Mouse (Mus musculus): Measurements from ENCODE around the gene Olfr154. TPM values are rescaled to one million over a fixed set of nuclear protein-coding genes. Genes with fewer than 3 reads are reported as not detected.

Gene Olfr154
- polyA plus RNA-seq (2017; shearing (Covaris generic)) = not detected

DNA sequence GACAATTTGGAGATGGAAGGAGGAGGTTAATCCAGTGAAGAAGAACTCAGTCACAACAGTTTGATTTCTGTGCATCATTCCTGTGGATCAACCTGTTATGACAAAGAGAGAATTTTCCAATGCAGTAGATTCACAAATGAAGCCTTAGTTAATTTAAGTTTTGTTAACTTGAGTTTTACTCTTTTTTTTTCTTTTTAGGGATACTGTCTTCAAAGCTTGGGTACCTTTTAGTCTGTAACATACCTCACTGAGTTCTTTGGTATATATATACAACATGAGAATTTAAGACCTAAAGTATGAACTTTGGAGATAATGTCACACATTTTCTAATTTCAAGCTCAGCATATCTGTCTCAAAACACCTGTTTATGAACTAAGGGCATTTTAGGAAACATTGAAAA is at the start of gene Olfr154:
Olfr154 (minus strand) TSS at position 101 of the 400 bp plus-strand sequence.

DNA sequence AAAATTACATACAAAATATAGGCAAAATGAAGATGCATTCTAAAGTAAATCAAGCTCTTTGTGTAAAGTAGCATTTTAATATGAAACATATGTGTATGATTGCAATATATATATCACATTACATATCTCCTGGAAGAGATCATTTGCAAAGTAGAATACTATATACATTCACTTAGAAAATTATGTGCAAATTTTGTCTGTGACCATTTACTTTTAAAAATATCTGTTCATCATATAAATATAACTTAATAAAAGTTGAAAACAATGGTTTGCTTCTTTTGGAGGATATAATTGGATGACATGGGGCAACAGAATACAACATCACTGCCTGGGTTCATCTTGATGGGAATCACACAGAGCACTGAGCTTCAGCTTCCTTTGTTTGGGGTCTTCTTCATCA is 24.9 kb upstream of the Olfr154 start, which contains the start of gene Olfr1008:
Olfr1008 (plus strand) TSS at position 301 of the 400 bp plus-strand sequence.

DNA sequence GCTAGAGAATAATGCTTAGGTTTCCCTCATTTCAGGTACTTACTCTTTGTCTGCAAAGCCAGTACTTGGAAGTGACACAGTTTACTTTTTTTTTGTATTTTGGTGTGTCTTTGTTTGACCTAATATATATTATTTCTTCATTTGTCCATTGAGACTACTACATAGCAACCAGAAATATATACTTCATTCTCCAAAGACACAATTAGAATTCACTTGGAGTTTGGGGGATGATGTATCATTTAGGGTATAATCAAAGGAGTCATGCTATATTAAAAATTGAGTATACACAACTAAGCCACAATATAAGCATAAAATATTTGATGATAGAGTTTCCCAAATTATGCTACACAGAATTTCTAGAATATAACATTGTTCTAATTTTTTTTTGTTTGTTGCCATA is 14.4 kb upstream of the Olfr154 start, which contains the start of gene Olfr1006:
Olfr1006 (minus strand) TSS at position 101 of the 400 bp plus-strand sequence.

DNA sequence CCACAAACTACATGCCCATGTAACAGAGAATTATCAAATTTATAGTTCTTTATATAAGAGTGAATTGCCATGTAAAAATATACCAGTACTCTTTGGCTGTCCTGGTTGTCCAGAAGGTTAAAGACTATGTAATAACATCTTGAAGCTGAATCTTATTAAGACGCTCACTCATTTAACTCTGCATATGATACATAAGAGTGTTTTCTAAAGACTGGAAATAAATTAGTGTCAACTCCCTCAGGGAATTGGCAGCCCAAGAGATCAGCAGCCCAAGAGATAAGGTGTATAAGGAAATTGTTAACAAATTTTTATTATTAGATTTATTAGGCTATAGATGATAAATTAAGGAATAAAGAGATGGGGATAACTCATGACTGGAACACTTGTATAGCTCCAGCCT is 13.7 kb downstream of the Olfr154 start, which contains the start of gene Olfr1002:
Olfr1002 (minus strand) TSS at position 101 of the 400 bp plus-strand sequence.

Other genes starting within 250 kb of the Olfr154 start
- gene Olfr993, start 249.6 kb downstream of the Olfr154 start, polyA plus RNA-seq (2017; shearing (Covaris generic)) = not detected
- under 1 TPM in 1 of 2 experiments, not detected in 1; 0.39 TPM for gene Olfr994, start 228.0 kb downstream of the Olfr154 start, polyA plus RNA-seq (2017; shearing (Covaris generic))
- gene Olfr995, start 220.8 kb downstream of the Olfr154 start, polyA plus RNA-seq (2017; shearing (Covaris generic)) = under 1 TPM in 1 of 2 experiments, not detected in 1; 0.34 TPM
- not detected for gene 4833423E24Rik, start 145.4 kb downstream of the Olfr154 start, polyA plus RNA-seq (2017; shearing (Covaris generic))
- not detected for gene Olfr996, start 85.2 kb downstream of the Olfr154 start, polyA plus RNA-seq (2017; shearing (Covaris generic))
- not detected for gene Olfr998, start 75.5 kb downstream of the Olfr154 start, polyA plus RNA-seq (2017; shearing (Covaris generic))
- not detected for gene Olfr1000, start 52.6 kb downstream of the Olfr154 start, polyA plus RNA-seq (2017; shearing (Covaris generic))
- gene Olfr1002, start 13.8 kb downstream of the Olfr154 start, polyA plus RNA-seq (2017; shearing (Covaris generic)) = not detected
- gene Olfr1006, start 14.3 kb upstream of the Olfr154 start, polyA plus RNA-seq (2017; shearing (Covaris generic)) = under 1 TPM in 1 of 2 experiments, not detected in 1; 0.22 TPM
- gene Olfr1008, start 25.0 kb upstream of the Olfr154 start, polyA plus RNA-seq (2017; shearing (Covaris generic)) = not detected
- not detected for gene Olfr1009, start 51.0 kb upstream of the Olfr154 start, polyA plus RNA-seq (2017; shearing (Covaris generic))
- not detected for gene Olfr1012, start 98.3 kb upstream of the Olfr154 start, polyA plus RNA-seq (2017; shearing (Covaris generic))
- gene Olfr1013, start 102.6 kb upstream of the Olfr154 start, polyA plus RNA-seq (2017; shearing (Covaris generic)) = not detected
- not detected for gene Olfr1014, start 108.3 kb upstream of the Olfr154 start, polyA plus RNA-seq (2017; shearing (Covaris generic))
- gene Olfr1015, start 117.6 kb upstream of the Olfr154 start, polyA plus RNA-seq (2017; shearing (Covaris generic)) = under 1 TPM in 1 of 2 experiments, not detected in 1; 0.07 TPM
- gene Olfr1016, start 138.1 kb upstream of the Olfr154 start, polyA plus RNA-seq (2017; shearing (Covaris generic)) = not detected
- under 1 TPM in 1 of 2 experiments, not detected in 1; 0.50 TPM for gene Olfr1018, start 154.0 kb upstream of the Olfr154 start, polyA plus RNA-seq (2017; shearing (Covaris generic))
- not detected for gene Olfr1019, start 181.0 kb upstream of the Olfr154 start, polyA plus RNA-seq (2017; shearing (Covaris generic))
- under 1 TPM in 1 of 2 experiments, not detected in 1; 0.10 TPM for gene Olfr1020, start 182.6 kb upstream of the Olfr154 start, polyA plus RNA-seq (2017; shearing (Covaris generic))
- gene Olfr1022, start 204.1 kb upstream of the Olfr154 start, polyA plus RNA-seq (2017; shearing (Covaris generic)) = not detected
- gene Olfr1023, start 221.2 kb upstream of the Olfr154 start, polyA plus RNA-seq (2017; shearing (Covaris generic)) = not detected
- not detected for gene Olfr1024, start 240.6 kb upstream of the Olfr154 start, polyA plus RNA-seq (2017; shearing (Covaris generic))